Mouse (Mus musculus): ENCODE results near the gene Foxo3.

DNA sequence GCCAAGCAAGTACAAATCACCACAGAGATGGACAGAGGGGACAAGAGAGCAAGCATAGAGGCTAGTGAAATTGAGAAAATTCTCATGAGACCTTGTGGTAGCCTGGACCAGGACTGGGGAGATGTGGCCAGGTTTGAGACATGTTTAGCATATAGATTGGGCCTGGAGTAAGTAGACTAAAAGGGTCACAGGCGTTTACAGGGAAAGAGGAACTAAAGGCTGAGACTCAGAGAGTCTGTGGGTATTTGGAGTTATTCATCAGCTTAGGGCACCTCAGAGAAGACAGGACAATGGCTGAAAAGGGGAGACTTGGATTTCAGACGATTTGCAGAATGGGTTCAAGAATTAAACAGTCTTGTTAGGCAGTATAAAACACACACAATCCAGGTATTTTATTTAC is 121.8 kb downstream of the Foxo3 start:
- TF ChIP-seq CTCF (IDR thresholded peaks at IDR 0.05; ENCODE audit: borderline replicate concordance, control insufficient read depth, extremely low read depth, insufficient read depth, low read length, poor library complexity), result no peak
- no peak for TF ChIP-seq POLR2A (IDR thresholded peaks at IDR 0.05; ENCODE audit: control insufficient read depth, extremely low read depth, insufficient read depth, low read length, poor library complexity)
